Mouse (Mus musculus) bone marrow macrophage, adult 2 months (primary cell): ENCODE measurements at regions not wholly inside any gene's neighbourhood (a gene's known extent, or its start where the extent isn't known, plus 50 kb on each side); places are given as distances from the start of the nearest gene placed in this dataset.

Source experiments
- H3K27ac ChIP-seq: 2 replicates; pipeline ENCODE4 v1.5.1; 2012; ENCODE audit warnings: low read depth, low read length; ENCODE audit not compliant: insufficient read depth
- H3K4me1 ChIP-seq: 2 replicates; pipeline ENCODE4 v1.6.1; 2012; ENCODE audit warnings: low read length; ENCODE audit not compliant: control insufficient read depth, insufficient read depth
- H3K4me3 ChIP-seq: 2 replicates; pipeline ENCODE4 v1.5.1; 2012; ENCODE audit warnings: mild to moderate bottlenecking, low read length, moderate library complexity; ENCODE audit not compliant: insufficient read depth
- CTCF ChIP-seq: IDR thresholded peaks from 2 replicates; pipeline ENCODE4 v1.5.1; 2012; ENCODE audit warnings: low read depth, mild to moderate bottlenecking, low read length, moderate library complexity
- POLR2A ChIP-seq: IDR thresholded peaks from 2 replicates; pipeline ENCODE4 v1.6.1; 2012; ENCODE audit warnings: mild to moderate bottlenecking, low read depth, low read length, borderline replicate concordance

- Histone ChIP-seq H3K4me1 (peaks cover 31% of the 10 kb centered on the region), H3K4me3 (no peak overlapping the region), H3K27ac (no peak overlapping the region)
- TF ChIP-seq CTCF (no peak), POLR2A (no peak)
Measured at GRCm38 (mm10) chr6:99930316-99930715, 204.1 kb upstream of the Prok2 start.

- Histone ChIP-seq H3K27ac (no peak overlapping the region), H3K4me3 (no peak overlapping the region), H3K4me1 (peaks cover 27% of the 10 kb centered on the region)
- no peak for TF ChIP-seq POLR2A
- no peak for TF ChIP-seq CTCF
Measured at GRCm38 (mm10) chr6:99927933-99928555, 201.9 kb upstream of the Prok2 start.

GRCm38 (mm10) chr6:99924181-99924580, 198.0 kb upstream of the Prok2 start:
- Histone ChIP-seq H3K4me1 (no peaks in the 10 kb centered on the region), H3K4me3 (no peak overlapping the region), H3K27ac (no peak overlapping the region)
- TF ChIP-seq CTCF (no peak), POLR2A (no peak)

GRCm38 (mm10) chr6:99921966-99922365, 195.8 kb upstream of the Prok2 start:
- Histone ChIP-seq H3K4me3 (no peak overlapping the region), H3K27ac (no peak overlapping the region), H3K4me1 (no peaks in the 10 kb centered on the region)
- TF ChIP-seq CTCF (no peak), POLR2A (no peak)

- TF ChIP-seq CTCF (no peak), POLR2A (no peak)
Measured at GRCm38 (mm10) chr6:99919816-99920562, 193.8 kb upstream of the Prok2 start.

GRCm38 (mm10) chr6:99918351-99918750, 192.2 kb upstream of the Prok2 start:
- Histone ChIP-seq H3K27ac (no peak overlapping the region), H3K4me1 (no peaks in the 10 kb centered on the region), H3K4me3 (no peak overlapping the region)
- TF ChIP-seq POLR2A: no peak
- TF ChIP-seq CTCF: no peak

More at GRCm38 (mm10) chr6:99919816-99920562, 193.8 kb upstream of the Prok2 start:
- no peak overlapping the region for H3K27ac ChIP-seq
- H3K4me3 ChIP-seq: no peak overlapping the region
- no peaks in the 10 kb centered on the region for H3K4me1 ChIP-seq

GRCm38 (mm10) chr6:99909921-99910320, 183.7 kb upstream of the Prok2 start:
- H3K4me1 ChIP-seq: no peaks in the 10 kb centered on the region
- no peak for TF ChIP-seq CTCF
- no peak for TF ChIP-seq POLR2A

GRCm38 (mm10) chr6:99909459-99909858, 183.3 kb upstream of the Prok2 start:
- Histone ChIP-seq H3K4me3 (no peak overlapping the region), H3K4me1 (no peaks in the 10 kb centered on the region), H3K27ac (no peak overlapping the region)
- TF ChIP-seq CTCF (no peak), POLR2A (no peak)

More at GRCm38 (mm10) chr6:99909921-99910320, 183.7 kb upstream of the Prok2 start:
- H3K27ac ChIP-seq: no peak overlapping the region
- no peak overlapping the region for H3K4me3 ChIP-seq

- TF ChIP-seq POLR2A (no peak), CTCF (no peak)
- Histone ChIP-seq H3K27ac (no peak overlapping the region), H3K4me3 (no peak overlapping the region), H3K4me1 (peaks cover 11% of the 10 kb centered on the region)
Measured at GRCm38 (mm10) chr6:99908066-99908465, 181.9 kb upstream of the Prok2 start.

- Histone ChIP-seq H3K27ac (no peak overlapping the region), H3K4me3 (no peak overlapping the region), H3K4me1 (peaks cover 30% of the 10 kb centered on the region)
- TF ChIP-seq POLR2A: no peak
- no peak for TF ChIP-seq CTCF
Measured at GRCm38 (mm10) chr6:99905194-99905593, 179.0 kb upstream of the Prok2 start.
